In genomic region chr2:110177879-110178278, GRCm38 (mm10) we compare ENCODE assay signal across 8 mouse cellular contexts.
DNase-seq lines count a peak whose midpoint lies in the region; ATAC-seq lines count a peak whose summit lies in the region.

No protein-coding gene starts in this region.

- no peak overlapping the region for H3K27ac ChIP-seq in forebrain, embryonic 13.5 days

- H3K9ac ChIP-seq in forebrain, embryonic 13.5 days: no peak overlapping the region

- ATAC-seq in forebrain, embryonic 13.5 days: no peak

- H3K9me3 ChIP-seq in forebrain, embryonic 13.5 days (replicated peaks): no peaks in the 10 kb centered on the region

- H3K36me3 ChIP-seq in forebrain, embryonic 13.5 days (ENCODE audit: poor library complexity, severe bottlenecking): no peaks in the 10 kb centered on the region

- peaks cover 48% of the 10 kb centered on the region for H3K4me1 ChIP-seq in forebrain, embryonic 13.5 days

- no peak overlapping the region for H3K4me2 ChIP-seq in forebrain, embryonic 13.5 days

- DNase-seq in MN1 (ENCODE audit: low spot score): peak; percentile 60
- peak; percentile 85 for DNase-seq in adrenal gland, adult (ENCODE audit: inconsistent age in 2 of 2, low spot score in 1 of 2)
- peak; percentile 49 for DNase-seq in gastrocnemius, postnatal 10 days
- peak; percentile 82 for DNase-seq in kidney, adult 9 months
- peak; percentile 38 for DNase-seq in ovary, postnatal 14 days (ENCODE audit: low spot score)
- DNase-seq in right cerebral cortex, adult 2 months (ENCODE audit: low spot score in 2 of 2): no peak
- no peak for DNase-seq in retina, embryonic 14.5 days (ENCODE audit: low spot score)

- WGBS in forebrain, embryonic 13.5 days: 42% methylated on average over 7 of the region's 7 CpGs

- no peaks in the 10 kb centered on the region for H3K27me3 ChIP-seq in forebrain, embryonic 13.5 days

- no peak overlapping the region for H3K4me3 ChIP-seq in forebrain, embryonic 13.5 days

Comparison
In these comparisons a context has a peak if more than half of its experiments do, and no peak if none do; other contexts are left out.
1. DNase-seq: peak in MN1 (single experiment), adrenal gland, adult (2 of 2), gastrocnemius, postnatal 10 days (single experiment), kidney, adult 9 months (single experiment) and ovary, postnatal 14 days (single experiment); none in right cerebral cortex, adult 2 months (0 of 2) and retina, embryonic 14.5 days (single experiment).